Mouse (Mus musculus): ENCODE data around the gene Tet1. TPM values are rescaled to one million over a fixed set of nuclear protein-coding genes. Genes with fewer than 3 reads are reported as not detected.

Gene Tet1
- polyA plus RNA-seq, 1 experiment from 2014 or later, result 18.3 TPM

- Histone ChIP-seq H3K9me3 (no peaks in the 10 kb centered on the region), H3K4me3 (replicated peaks) (no peak overlapping the region), H3K9ac (no peak overlapping the region), H3K27ac (no peak overlapping the region), H3K4me1 (replicated peaks) (no peaks in the 10 kb centered on the region), H3K4me2 (replicated peaks) (no peak overlapping the region), H3K27me3 (replicated peaks) (no peaks in the 10 kb centered on the region), H3K36me3 (no peaks in the 10 kb centered on the region)
- 37% methylated on average over 1 of the region's 1 CpGs for WGBS
- no peak for ATAC-seq
Observed at GRCm38 (mm10) chr10:62902829-62903228, 6.0 kb downstream of the Tet1 start.

- H3K4me2 ChIP-seq (replicated peaks), result no peak overlapping the region
- no peaks in the 10 kb centered on the region for H3K27me3 ChIP-seq (replicated peaks)
- H3K4me3 ChIP-seq (replicated peaks), result no peak overlapping the region
- H3K9ac ChIP-seq, result no peak overlapping the region
- H3K9me3 ChIP-seq, result no peaks in the 10 kb centered on the region
- no peaks in the 10 kb centered on the region for H3K36me3 ChIP-seq
- 34% methylated on average over 8 of the region's 8 CpGs for WGBS
- H3K27ac ChIP-seq, result no peak overlapping the region
- no peaks in the 10 kb centered on the region for H3K4me1 ChIP-seq (replicated peaks)
- ATAC-seq, result no peak
Observed at GRCm38 (mm10) chr10:62901826-62902225, 7.0 kb downstream of the Tet1 start.

- WGBS, result 97% methylated on average over 4 of the region's 4 CpGs
- Histone ChIP-seq H3K9me3 (no peaks in the 10 kb centered on the region), H3K27ac (no peak overlapping the region), H3K4me3 (replicated peaks) (no peak overlapping the region), H3K4me2 (replicated peaks) (no peak overlapping the region), H3K9ac (no peak overlapping the region), H3K4me1 (replicated peaks) (no peaks in the 10 kb centered on the region), H3K27me3 (replicated peaks) (no peaks in the 10 kb centered on the region), H3K36me3 (no peaks in the 10 kb centered on the region)
- ATAC-seq, result no peak
Observed at GRCm38 (mm10) chr10:62900144-62900543, 8.7 kb downstream of the Tet1 start.

GRCm38 (mm10) chr10:62898061-62898460 lies 10.7 kb downstream of the Tet1 start:
- Histone ChIP-seq H3K36me3 (no peaks in the 10 kb centered on the region), H3K27ac (no peak overlapping the region), H3K9me3 (no peaks in the 10 kb centered on the region), H3K27me3 (replicated peaks) (no peaks in the 10 kb centered on the region), H3K4me2 (replicated peaks) (no peak overlapping the region), H3K4me3 (replicated peaks) (no peak overlapping the region), H3K9ac (no peak overlapping the region), H3K4me1 (replicated peaks) (no peaks in the 10 kb centered on the region)
- ATAC-seq, result no peak
- WGBS, result 77% methylated on average over 2 of the region's 2 CpGs

GRCm38 (mm10) chr10:62897437-62897836 lies 11.4 kb downstream of the Tet1 start:
- no peak for ATAC-seq

GRCm38 (mm10) chr10:62896774-62897173 lies 12.0 kb downstream of the Tet1 start:
- no peaks in the 10 kb centered on the region for H3K9me3 ChIP-seq
- H3K36me3 ChIP-seq, result no peaks in the 10 kb centered on the region
- no peak overlapping the region for H3K27ac ChIP-seq
- no peaks in the 10 kb centered on the region for H3K27me3 ChIP-seq (replicated peaks)
- 66% methylated on average over 4 of the region's 4 CpGs for WGBS
- no peak overlapping the region for H3K4me2 ChIP-seq (replicated peaks)
- ATAC-seq, result no peak; the same call in 1 of the 2 replicates
- H3K4me3 ChIP-seq (replicated peaks), result no peak overlapping the region
- no peaks in the 10 kb centered on the region for H3K4me1 ChIP-seq (replicated peaks)
- no peak overlapping the region for H3K9ac ChIP-seq

More at GRCm38 (mm10) chr10:62897437-62897836, 11.4 kb downstream of the Tet1 start:
- H3K4me1 ChIP-seq (replicated peaks), result no peaks in the 10 kb centered on the region
- H3K27ac ChIP-seq, result no peak overlapping the region
- no peak overlapping the region for H3K9ac ChIP-seq
- no peak overlapping the region for H3K4me2 ChIP-seq (replicated peaks)
- H3K36me3 ChIP-seq, result no peaks in the 10 kb centered on the region
- 94% methylated on average over 3 of the region's 3 CpGs for WGBS
- no peak overlapping the region for H3K4me3 ChIP-seq (replicated peaks)
- no peaks in the 10 kb centered on the region for H3K27me3 ChIP-seq (replicated peaks)
- no peaks in the 10 kb centered on the region for H3K9me3 ChIP-seq

GRCm38 (mm10) chr10:62896035-62896434 lies 12.8 kb downstream of the Tet1 start:
- H3K36me3 ChIP-seq, result no peaks in the 10 kb centered on the region
- no peak overlapping the region for H3K27ac ChIP-seq
- no peak overlapping the region for H3K4me3 ChIP-seq (replicated peaks)
- WGBS, result 66% methylated on average over 4 of the region's 4 CpGs
- no peaks in the 10 kb centered on the region for H3K27me3 ChIP-seq (replicated peaks)
- no peak overlapping the region for H3K9ac ChIP-seq
- H3K9me3 ChIP-seq, result no peaks in the 10 kb centered on the region
- no peaks in the 10 kb centered on the region for H3K4me1 ChIP-seq (replicated peaks)
- no peak for ATAC-seq
- H3K4me2 ChIP-seq (replicated peaks), result no peak overlapping the region

GRCm38 (mm10) chr10:62895386-62895785 lies 13.4 kb downstream of the Tet1 start:
- Histone ChIP-seq H3K9me3 (no peaks in the 10 kb centered on the region), H3K4me2 (replicated peaks) (no peak overlapping the region), H3K4me3 (replicated peaks) (no peak overlapping the region), H3K9ac (no peak overlapping the region), H3K4me1 (replicated peaks) (no peaks in the 10 kb centered on the region), H3K36me3 (no peaks in the 10 kb centered on the region), H3K27ac (no peak overlapping the region), H3K27me3 (replicated peaks) (no peaks in the 10 kb centered on the region)
- WGBS, result 76% methylated on average over 6 of the region's 6 CpGs
- ATAC-seq, result no peak

GRCm38 (mm10) chr10:62894447-62894846 lies 14.3 kb downstream of the Tet1 start:
- Histone ChIP-seq H3K36me3 (no peaks in the 10 kb centered on the region), H3K9ac (no peak overlapping the region), H3K4me2 (replicated peaks) (no peak overlapping the region), H3K27ac (no peak overlapping the region), H3K4me3 (replicated peaks) (no peak overlapping the region), H3K9me3 (no peaks in the 10 kb centered on the region), H3K27me3 (replicated peaks) (no peaks in the 10 kb centered on the region), H3K4me1 (replicated peaks) (no peaks in the 10 kb centered on the region)
- WGBS, result 66% methylated on average over 3 of the region's 3 CpGs
- ATAC-seq, result no peak

GRCm38 (mm10) chr10:62893356-62893884 lies 15.4 kb downstream of the Tet1 start:
- no peak overlapping the region for H3K9ac ChIP-seq
- H3K4me3 ChIP-seq (replicated peaks), result no peak overlapping the region
- H3K27ac ChIP-seq, result no peak overlapping the region
- no peaks in the 10 kb centered on the region for H3K4me1 ChIP-seq (replicated peaks)
- no peak for ATAC-seq
- H3K27me3 ChIP-seq (replicated peaks), result no peaks in the 10 kb centered on the region
- no peak overlapping the region for H3K4me2 ChIP-seq (replicated peaks)
- no peaks in the 10 kb centered on the region for H3K36me3 ChIP-seq
- no peaks in the 10 kb centered on the region for H3K9me3 ChIP-seq
- WGBS, result 70% methylated on average over 6 of the region's 6 CpGs

GRCm38 (mm10) chr10:62892549-62893232 lies 16.1 kb downstream of the Tet1 start:
- ATAC-seq, result no peak
- H3K9ac ChIP-seq, result no peak overlapping the region
- no peaks in the 10 kb centered on the region for H3K36me3 ChIP-seq
- H3K4me2 ChIP-seq (replicated peaks), result no peak overlapping the region
- H3K27me3 ChIP-seq (replicated peaks), result no peaks in the 10 kb centered on the region
- WGBS, result 25% methylated on average over 4 of the region's 4 CpGs
- no peak overlapping the region for H3K4me3 ChIP-seq (replicated peaks)
- no peak overlapping the region for H3K27ac ChIP-seq
- H3K4me1 ChIP-seq (replicated peaks), result no peaks in the 10 kb centered on the region
- no peaks in the 10 kb centered on the region for H3K9me3 ChIP-seq

- H3K27ac ChIP-seq, result no peak overlapping the region
- ATAC-seq, result no peak
- H3K36me3 ChIP-seq, result no peaks in the 10 kb centered on the region
- no peaks in the 10 kb centered on the region for H3K4me1 ChIP-seq (replicated peaks)
- H3K9me3 ChIP-seq, result no peaks in the 10 kb centered on the region
- H3K4me3 ChIP-seq (replicated peaks), result no peak overlapping the region
- 77% methylated on average over 3 of the region's 3 CpGs for WGBS
- H3K27me3 ChIP-seq (replicated peaks), result no peaks in the 10 kb centered on the region
- no peak overlapping the region for H3K4me2 ChIP-seq (replicated peaks)
- no peak overlapping the region for H3K9ac ChIP-seq
Observed at GRCm38 (mm10) chr10:62891025-62891424, 17.8 kb downstream of the Tet1 start.

Data from intestine, embryonic 15.5 days (tissue).